Mouse (Mus musculus) brain, embryonic 14.5 days (tissue): Measurements from ENCODE around the gene Apobec2.

Experiments used
- CTCF ChIP-seq: fragments of 200-500 bp; IDR thresholded peaks from 2 replicates; pipeline ENCODE4 v1.5.1; 2012; ENCODE audit warnings: inconsistent platforms, mild to moderate bottlenecking, moderate library complexity, borderline replicate concordance; ENCODE audit not compliant: insufficient read depth, insufficient read length; ENCODE audit errors: extremely low read depth
- POLR2A ChIP-seq: fragments of 200-500 bp; IDR thresholded peaks from 2 replicates; pipeline ENCODE4 v1.6.1; 2012; ENCODE audit warnings: mild to moderate bottlenecking, inconsistent platforms, borderline replicate concordance; ENCODE audit not compliant: poor library complexity, insufficient read depth, insufficient read length, severe bottlenecking; ENCODE audit errors: extremely low read depth

- TF ChIP-seq POLR2A (no peak), CTCF (no peak)
These were observed 10.9 kb upstream of the Apobec2 start for GRCm38 (mm10) chr17:48443542-48444145.
